Mouse (Mus musculus) adipocyte (in vitro differentiated cells): ENCODE measurements around the gene Caln1.

Experiments
- DNase-seq: peaks from one replicate; pipeline ENCODE4 v3.0.0-alpha.2; 2016; ENCODE audit warnings: low spot score

The Caln1 gene

DNA sequence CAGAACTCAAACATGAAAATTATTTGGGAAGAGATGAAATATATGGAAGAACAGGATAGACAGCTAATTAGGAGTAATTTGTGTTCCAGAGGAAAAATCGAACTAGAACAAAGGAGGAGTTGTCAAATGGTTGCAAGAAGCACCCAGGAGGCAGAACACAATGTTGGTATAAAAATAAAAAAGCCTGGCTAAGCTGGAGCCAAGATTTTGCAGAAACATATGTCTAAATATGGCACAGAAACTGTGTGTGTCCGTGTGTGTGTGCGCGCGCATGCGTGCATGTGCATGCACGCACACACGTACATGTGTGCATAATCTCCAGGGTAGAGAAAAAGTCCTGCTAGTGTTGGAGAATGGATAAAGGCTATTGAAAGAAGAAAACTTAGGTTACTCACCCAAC lies 443.3 kb downstream of the Caln1 start:
- no peak for DNase-seq

DNA sequence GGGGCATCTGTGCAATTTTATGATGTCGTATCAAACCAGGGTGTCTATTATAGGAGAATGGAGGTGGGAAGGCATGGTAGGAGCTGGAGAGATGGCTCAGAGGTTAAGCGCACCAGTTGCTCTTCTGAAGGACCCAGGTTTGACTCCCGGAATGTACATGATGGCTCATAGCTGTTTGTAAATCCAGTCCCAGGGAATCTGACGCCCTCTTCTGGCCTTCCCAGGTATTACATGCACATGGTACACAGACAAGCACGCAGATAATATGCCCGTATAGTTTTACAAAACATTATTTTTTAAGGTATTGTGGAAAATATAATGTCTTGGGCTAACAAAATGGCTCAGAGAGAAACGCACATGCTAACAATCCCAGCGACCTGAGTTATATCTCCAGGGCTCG lies 443.8 kb downstream of the Caln1 start:
- no peak for DNase-seq

DNA sequence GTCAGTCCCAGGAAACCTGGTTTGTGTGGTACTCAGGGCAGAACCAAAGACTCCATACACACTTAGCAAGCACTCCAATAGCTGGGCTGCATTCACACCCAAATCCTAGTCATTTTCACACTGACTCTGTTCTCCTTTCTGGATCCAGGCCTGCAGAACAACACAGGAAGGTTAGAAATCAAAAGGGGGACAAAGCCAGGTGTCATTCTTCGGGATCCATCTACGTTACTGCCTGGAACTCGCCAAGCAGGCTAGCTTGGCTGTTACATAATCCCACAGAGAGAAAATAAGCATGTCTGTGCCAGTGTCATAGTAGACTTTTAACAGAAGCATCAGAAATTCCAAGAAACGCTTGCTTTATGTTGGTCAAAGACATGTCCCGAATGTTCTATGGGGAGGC lies 446.1 kb downstream of the Caln1 start:
- DNase-seq: no peak

DNA sequence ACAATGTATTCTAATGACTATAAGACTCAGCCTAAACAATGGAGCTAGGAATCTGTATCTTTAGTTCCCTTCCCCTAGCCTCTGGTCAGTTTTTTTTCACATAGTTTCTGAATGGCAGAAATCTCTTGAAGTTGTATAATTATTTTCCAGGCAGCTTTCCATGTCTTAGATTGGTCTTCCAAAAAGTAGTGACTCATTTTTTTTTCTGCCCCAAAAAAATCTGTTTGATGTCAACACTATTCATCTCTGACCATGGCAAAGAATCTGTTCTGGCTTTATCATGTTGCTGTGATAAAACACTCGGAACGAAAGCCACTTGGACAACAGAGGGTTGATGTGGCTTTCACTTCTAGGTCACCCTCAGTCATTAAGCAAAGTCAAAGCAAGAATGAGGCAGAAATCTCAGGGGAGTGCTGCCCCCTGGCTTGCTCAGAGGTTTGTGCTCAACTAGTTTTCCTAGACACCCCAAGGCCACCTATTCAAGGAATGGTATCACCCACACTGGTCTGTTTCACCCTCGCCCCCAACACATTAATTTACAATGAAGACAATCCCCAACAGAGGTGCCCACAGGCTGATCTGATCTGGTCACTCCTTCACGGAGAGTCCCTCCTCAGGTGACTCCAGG lies 450.9 kb downstream of the Caln1 start:
- no peak for DNase-seq

DNA sequence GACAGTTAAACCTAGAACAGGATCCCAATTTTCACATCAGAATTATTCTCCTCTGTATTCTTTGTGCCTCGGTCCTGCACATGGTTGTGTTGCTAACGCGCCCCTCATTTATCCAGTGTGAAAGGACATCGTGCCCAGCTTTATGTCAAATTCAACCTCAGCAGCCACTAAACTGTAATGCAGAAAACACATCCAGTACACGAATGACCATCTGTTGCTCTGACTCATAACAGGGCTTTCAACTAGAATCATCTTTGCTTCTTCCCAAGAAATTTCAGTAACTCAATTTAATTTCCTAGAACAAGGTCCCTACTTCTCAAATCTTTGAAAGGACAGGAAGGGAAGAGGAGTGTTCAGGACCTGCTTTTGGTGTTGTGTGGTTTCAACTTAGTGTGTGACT lies 451.4 kb downstream of the Caln1 start:
- no peak for DNase-seq

DNA sequence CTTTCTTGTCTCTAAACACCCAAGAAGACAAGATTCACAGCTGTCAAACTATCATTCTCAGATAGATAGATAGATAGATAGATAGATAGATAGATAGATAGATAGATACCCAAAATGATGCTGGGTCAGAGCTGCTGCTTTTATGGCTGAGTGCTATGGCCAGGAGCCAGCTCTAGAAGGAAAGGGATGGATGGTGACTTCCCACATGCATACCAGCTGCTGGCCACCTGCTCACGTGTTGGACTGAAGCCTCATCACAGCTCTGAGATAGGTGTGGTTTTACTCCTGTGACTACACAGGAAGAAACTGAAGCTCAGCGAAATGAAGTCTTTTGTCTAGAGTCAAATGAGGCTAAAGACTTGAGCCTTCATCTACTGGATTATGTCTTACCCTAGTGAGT lies 456.5 kb downstream of the Caln1 start:
- no peak for DNase-seq

DNA sequence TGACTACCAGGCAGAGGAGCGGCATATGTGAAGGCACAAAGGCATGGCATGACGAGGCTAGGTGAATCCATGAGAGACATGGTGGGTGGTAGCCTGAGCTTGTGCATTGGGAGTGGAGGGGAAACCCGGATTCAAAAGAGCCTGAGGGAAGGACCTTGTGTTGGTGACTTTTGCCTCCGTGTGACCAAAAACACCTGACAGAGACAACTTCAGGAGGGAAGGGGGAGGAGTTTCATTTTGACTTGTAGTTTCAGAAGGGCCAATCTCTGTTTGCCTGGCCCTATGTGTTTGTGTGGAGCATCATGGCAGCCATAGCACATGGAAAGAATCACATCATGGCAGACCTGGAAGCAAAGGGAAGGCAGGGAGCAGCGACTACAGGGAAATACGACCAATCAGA lies 479.3 kb downstream of the Caln1 start:
- no peak for DNase-seq

DNA sequence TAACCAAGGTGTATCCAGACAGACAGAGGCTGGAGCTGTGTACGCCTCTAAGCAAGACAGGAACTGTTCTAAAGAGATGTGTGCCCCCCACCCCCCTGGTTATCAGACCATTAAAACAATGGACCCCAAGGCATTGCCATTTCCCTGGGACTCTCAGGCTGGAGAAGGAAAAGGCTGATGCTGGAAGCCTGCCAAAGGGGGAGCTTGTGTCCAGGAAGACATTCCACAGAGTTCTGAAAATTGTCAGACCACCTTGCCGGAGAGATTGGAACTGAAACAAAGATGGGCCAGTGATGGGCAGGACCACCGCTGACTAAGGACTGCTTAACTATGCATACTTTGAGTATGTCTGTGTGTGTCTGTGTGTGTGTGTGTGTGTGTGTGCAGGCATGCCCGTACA lies 480.4 kb downstream of the Caln1 start:
- DNase-seq: no peak

DNA sequence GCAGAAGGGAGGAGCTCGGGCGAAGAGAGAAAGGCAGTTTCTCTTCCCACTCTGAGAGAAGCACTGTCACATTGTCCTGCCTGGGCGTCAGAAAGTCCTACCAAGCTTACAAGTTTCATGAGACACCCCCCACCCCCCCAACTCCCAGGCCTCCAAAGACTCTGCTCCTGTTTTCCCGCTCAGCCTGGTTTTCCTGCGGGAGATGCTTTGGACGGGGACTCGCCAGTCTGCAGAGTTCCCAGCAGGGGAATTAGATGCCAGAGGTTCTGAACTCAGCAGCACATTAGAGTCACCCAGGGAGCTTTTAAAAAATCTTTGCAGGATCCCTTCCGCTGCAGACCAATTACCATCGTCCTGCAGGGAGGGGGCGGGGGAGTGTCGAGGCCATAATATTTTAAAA lies 482.9 kb downstream of the Caln1 start:
- no peak for DNase-seq

DNA sequence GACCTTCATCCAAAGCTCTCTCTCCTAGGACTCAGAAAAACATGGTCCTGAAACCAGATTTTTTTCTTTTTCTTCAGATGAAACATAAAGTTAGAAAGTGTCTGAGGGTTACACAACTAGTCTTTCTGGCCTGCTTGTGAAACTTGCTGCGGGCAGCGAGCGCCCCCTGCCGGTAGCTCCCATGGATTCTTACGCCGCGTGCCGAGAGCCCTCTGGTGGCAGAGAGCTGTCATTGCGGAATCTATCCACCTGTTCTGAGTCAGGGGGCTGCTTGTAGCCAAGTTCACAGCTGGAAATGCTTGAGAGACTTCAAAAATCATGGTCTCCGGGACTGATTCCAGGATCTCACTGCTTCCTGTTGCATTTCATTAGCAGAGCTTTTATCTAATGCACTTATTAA lies 484.1 kb downstream of the Caln1 start:
- peak; percentile 83 for DNase-seq

DNA sequence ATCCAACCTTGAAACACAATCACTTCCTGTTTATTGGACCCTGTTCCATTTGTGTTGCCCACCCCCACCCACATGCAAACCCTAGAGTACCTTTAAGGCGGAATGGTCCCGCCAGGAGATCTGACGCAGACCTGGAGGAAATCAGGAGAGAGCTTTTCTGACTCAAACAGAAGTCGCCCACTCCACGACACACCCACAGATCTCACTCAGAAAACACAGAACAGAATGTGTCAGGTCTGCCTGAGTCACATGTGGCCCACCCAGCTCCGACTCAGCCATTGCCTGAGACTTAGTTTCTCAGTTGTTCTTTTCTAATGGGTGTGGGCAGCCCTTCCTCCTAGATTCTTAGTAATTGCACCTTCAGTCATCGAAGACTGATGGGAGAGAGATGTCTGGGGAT lies 485.2 kb downstream of the Caln1 start:
- DNase-seq: no peak

DNA sequence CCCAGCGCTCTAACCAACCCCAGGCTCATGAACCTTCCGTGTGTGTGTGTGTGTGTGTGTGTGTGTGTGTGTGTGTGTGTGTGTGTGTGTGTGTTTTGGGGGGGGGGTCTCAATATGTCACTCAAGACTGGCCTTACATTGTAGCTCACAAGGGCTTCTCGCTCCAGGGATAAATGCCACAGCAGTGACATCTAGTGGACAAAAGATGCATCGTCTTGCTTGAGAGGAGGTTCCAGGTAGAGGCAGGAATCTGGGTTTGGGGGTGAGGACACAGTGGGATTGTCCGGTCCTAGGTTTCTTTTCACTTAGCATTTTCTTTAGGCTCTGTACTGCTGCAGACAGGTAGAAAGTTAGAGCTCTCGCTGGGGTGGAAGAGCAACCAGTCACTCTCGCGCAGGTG lies 488.9 kb downstream of the Caln1 start:
- peak; percentile 50 for DNase-seq

DNA sequence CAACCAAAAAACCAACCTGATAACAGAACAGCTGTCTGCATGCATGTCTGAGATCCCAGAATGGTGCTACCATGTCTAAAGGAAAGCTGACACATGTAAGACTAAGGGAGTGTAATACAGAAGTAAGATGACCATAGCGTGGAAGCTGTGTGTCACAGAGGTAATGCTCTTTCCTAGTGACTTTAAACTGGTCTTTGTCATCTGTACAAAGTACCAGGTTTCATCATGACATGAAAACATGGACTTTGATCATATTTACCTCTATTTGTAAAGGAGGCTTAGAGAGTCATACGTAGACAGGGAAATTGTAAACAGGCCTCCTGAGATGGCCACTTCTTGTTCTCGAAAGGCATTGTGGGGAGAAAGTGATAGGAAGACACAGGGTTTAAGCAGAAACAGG lies 489.5 kb downstream of the Caln1 start:
- no peak for DNase-seq

DNA sequence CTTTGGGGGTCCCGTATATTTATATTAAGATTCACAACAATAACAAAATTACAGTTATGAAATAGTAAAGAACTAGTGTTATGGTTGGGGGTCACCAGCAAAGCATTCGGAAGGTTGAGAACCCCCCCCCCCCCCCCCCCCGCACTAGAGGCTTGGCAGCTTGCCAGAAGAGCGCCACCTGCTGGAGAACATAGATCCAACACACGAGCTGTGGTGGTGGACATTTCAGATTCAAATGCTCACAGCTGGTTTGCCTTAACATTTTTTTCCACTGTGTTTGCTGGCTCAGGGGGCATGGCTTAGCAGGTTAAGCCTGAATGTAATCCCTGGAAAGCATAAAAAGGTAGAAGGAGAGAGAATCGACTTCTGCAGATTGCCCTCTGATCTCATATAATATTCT lies 490.5 kb downstream of the Caln1 start:
- no peak for DNase-seq

DNA sequence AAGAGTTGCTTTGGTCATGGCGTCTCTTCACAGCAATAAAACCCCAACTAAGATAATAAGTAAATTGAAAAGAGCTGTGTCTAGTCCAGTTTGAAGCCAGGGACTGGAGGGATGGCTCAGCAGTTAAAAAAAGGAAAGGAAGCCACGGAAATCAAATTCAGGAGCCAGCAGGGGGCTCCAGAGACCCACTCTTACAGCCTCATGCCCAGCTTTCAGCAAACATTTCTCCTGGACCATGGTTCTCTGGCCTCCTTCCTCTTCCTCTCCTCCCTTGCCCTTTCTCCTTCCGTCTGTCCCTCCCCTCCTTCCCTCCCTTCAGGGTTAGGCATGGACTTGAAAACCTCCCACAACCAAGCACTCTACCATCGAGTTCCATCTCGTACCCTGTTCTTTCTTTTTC lies 493.0 kb downstream of the Caln1 start:
- DNase-seq: no peak

DNA sequence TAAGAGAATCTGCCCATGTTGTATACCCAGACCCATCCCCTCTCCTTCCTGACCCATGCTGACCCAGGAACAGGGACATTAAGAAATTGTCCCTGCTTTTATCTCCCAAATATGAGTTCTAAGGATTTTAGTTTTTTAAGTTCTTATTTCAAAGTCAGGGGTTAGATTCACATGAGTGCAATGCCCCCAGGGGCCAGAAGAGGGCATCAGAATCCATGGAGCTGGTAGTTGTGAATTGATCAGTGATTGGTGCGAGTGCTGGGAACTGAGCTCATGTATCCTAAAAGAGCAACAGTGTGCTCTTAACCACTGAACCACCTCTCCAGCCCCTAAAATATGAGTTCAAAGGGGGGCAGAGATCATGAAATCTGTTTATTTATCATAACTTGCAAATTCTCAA lies 500.6 kb downstream of the Caln1 start:
- DNase-seq: no peak

DNA sequence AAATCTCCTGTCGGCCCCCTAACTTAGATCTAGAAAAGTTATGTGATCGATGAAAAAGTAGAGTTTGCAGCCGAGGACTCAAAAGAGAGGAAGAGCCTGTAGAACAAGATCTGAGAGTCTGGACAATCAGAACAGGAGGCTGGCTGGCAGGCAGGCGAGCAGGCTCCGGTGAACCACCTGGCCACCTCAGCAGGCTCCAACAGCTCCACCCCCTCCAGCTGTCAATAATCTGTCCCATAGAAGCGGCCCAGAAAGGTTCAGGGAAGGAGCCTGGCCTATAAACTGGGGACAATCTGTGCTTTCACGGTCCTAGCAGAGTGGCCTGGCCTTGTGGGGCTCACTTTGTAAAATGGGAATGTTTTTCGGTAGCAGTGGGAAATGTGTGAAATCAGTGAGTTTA lies 501.8 kb downstream of the Caln1 start:
- no peak for DNase-seq

DNA sequence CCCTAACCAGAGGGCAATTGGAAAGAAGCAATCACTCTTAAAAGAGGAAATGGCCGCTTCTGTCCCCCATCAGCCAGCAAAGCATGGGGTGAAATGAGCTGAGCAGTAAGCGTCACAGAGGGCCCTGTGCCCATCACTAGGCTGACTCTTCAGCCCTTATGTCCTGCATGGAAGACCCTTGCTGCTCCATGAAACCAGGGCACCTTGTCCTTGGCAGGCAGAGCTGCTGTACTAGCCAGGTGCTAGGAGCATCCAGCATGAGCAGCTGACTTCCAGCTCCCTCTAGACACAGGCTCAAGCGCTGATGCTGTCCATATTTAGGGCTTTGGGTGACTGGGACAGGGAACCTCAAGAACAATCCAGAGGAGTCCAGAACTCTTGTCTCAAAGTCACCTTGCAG lies 506.1 kb downstream of the Caln1 start:
- no peak for DNase-seq

DNA sequence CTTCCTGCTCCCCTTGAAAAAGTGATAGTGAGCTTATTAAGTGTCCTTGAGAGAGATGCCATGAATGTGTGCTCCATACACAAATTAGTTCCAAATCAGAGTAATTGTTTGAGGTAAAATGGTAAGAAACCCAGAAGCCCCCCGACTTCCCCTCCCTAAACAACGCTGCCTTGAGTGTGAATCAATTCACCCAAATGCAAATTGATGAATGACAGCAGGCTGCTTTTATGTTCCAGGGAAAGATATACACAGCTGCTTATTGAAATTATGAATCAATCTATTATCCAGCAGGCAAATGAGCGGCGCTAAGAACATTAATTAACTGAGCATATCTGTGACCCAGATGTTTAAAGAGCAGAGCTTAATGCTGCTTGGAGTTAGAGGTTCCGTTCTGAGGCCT lies 511.1 kb downstream of the Caln1 start:
- DNase-seq: no peak

DNA sequence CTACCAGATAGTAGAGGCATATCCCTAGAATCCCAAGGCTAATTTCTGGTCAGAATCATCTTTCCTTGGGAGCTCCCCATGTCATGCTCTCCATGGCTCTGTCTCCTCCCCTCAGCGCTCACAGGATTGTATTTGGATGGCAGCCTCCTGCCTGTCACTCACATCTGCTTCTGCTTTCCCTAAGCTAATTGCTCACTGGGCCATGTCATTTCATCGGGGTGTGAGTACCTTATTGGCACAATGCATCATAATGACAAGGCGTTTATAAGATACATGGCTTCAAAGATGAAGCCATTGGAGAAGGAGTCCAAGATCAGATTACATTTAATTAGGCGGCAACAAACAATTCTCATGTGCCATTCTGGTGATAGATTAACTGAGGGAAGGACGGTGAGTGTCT lies 522.5 kb downstream of the Caln1 start:
- no peak for DNase-seq

DNA sequence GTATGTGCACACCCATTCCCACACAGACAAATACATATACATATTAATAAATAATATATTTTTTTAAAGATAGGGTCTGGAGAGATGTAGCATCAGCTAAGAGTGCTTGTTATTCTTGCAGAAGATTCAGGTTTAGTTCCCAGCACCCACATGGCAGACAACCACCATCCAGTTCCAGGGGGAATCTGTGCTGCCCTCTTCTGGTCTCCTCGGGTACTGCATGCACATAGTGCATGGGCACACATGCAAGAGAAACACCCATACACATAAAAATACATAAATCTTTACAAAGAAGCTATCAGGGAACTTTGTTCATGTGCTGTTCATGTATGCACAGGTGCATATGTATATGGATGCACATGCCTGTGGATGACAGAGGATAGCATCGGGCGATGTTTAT lies 526.7 kb downstream of the Caln1 start:
- no peak for DNase-seq
